Mouse (Mus musculus): ENCODE measurements around the gene Pdyn.

DNA sequence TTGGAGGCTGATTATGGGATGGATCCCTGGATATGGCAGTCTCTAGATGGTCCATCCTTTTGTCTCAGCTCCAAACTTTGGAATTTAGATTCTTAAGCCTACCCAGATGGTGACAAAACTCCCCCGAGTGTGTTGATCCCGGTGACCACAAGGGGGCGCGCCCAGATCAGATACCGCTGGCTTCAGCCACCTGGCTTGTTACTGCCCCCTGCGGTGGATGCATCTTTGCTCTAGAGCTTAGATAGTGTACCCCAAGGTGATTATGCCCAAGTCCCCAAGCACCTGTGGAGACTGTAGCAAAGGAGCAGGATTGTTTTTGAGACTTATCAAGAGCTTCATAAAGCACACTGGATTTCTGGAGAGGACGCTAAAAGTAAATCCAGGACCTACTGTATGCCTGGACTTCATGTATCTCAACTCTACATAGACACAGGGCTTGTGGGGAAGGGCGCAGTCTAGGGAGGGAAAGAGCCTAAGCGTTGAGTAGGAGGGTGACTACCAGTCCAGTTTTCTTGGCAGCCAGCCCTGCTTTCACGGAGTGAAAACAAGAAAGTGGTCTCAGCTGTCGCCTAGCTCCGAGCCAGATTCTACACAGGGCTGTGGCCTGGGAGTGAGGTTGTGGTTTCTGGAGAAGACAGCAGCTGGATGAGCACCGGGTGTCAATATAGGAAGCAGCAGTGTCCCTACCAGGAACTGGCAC, 24.6 kb downstream of the Pdyn start:
- TF ChIP-seq GATA1 (IDR thresholded peaks at IDR 0.05; ENCODE audit: borderline replicate concordance, low read length) (peak; percentile 62; the same call in 1 of the 3 replicates), FLI1 (IDR thresholded peaks at IDR 0.05; ENCODE audit: low read length) (no peak)
